Mouse (Mus musculus): ENCODE data around the gene Riox1. TPM values are rescaled to one million over a fixed set of nuclear protein-coding genes. Genes with fewer than 3 reads are reported as not detected.
A peak's percentile ranks its signal among the peaks of the same experiment; 100 is the strongest.
"Not testable (repeated sequence)": the region's sequence is repeated elsewhere in the genome, so short reads cannot be mapped to it uniquely, and the experiment has no call there.

Riox1 gene
- polyA plus RNA-seq, 1 experiment, result 18.7 TPM

- H3K27me3 ChIP-seq (ENCODE audit: control insufficient read depth, insufficient read depth, insufficient read length), result no peaks in the 10 kb centered on the region
- TF ChIP-seq FOSL1 (IDR thresholded peaks at IDR 0.05; ENCODE audit: insufficient read depth, low read length, poor library complexity, severe bottlenecking) (no peak), MAX (IDR thresholded peaks at IDR 0.05) (no peak), USF1 (IDR thresholded peaks at IDR 0.05; ENCODE audit: low read depth) (no peak), MYOG (IDR thresholded peaks at IDR 0.05; ENCODE audit: control insufficient read depth, extremely low read depth, insufficient read length) (no peak), CTCF (IDR thresholded peaks at IDR 0.05; ENCODE audit: control insufficient read depth, insufficient read depth, insufficient read length) (no peak), CEBPB (IDR thresholded peaks at IDR 0.05; ENCODE audit: low read depth) (no peak), MYOD1 (IDR thresholded peaks at IDR 0.05; ENCODE audit: control insufficient read depth, insufficient read length, low read depth) (no peak)
- H3K36me3 ChIP-seq (ENCODE audit: control insufficient read depth, insufficient read depth), result no peaks in the 10 kb centered on the region
- peak within 1 kb of the TSS; percentile 36 for H3K4me3 ChIP-seq (ENCODE audit: insufficient read depth, poor library complexity, severe bottlenecking)
- H3K79me2 ChIP-seq (ENCODE audit: control insufficient read depth, insufficient read depth), result no peaks in the 10 kb centered on the region
- peak within 1 kb of the TSS; percentile 70 for H3ac ChIP-seq (ENCODE audit: control insufficient read depth, insufficient read length, low read depth)
- H3K79me3 ChIP-seq (ENCODE audit: low read depth), result no peaks in the 10 kb centered on the region
Observed at GRCm38 (mm10) chr12:83987583-83988441, 37.4 kb downstream of the Riox1 start, which contains the start of gene Acot2. TSS of gene Acot2 (plus strand) at chr12:83987861.

- no peaks in the 10 kb centered on the region for H3K79me2 ChIP-seq (ENCODE audit: control insufficient read depth, insufficient read depth)
- H3K36me3 ChIP-seq (ENCODE audit: control insufficient read depth, insufficient read depth), result no peaks in the 10 kb centered on the region
- TF ChIP-seq MYOD1 (IDR thresholded peaks at IDR 0.05; ENCODE audit: control insufficient read depth, insufficient read length, low read depth), result no peak
- peak overlapping the region; percentile 36 for H3K4me3 ChIP-seq (ENCODE audit: insufficient read depth, poor library complexity, severe bottlenecking)
- H3ac ChIP-seq (ENCODE audit: control insufficient read depth, insufficient read length, low read depth), result no peak overlapping the region
- H3K79me3 ChIP-seq (ENCODE audit: low read depth), result no peaks in the 10 kb centered on the region
- H3K27me3 ChIP-seq (ENCODE audit: control insufficient read depth, insufficient read depth, insufficient read length), result no peaks in the 10 kb centered on the region
Observed at GRCm38 (mm10) chr12:83988483-83988882, 38.1 kb downstream of the Riox1 start.

- no peaks in the 10 kb centered on the region for H3K79me2 ChIP-seq (ENCODE audit: control insufficient read depth, insufficient read depth)
- no peaks in the 10 kb centered on the region for H3K79me3 ChIP-seq (ENCODE audit: low read depth)
- no peaks in the 10 kb centered on the region for H3K36me3 ChIP-seq (ENCODE audit: control insufficient read depth, insufficient read depth)
- no peak overlapping the region for H3ac ChIP-seq (ENCODE audit: control insufficient read depth, insufficient read length, low read depth)
- H3K4me3 ChIP-seq (ENCODE audit: insufficient read depth, poor library complexity, severe bottlenecking), result no peak overlapping the region
- H3K27me3 ChIP-seq (ENCODE audit: control insufficient read depth, insufficient read depth, insufficient read length), result no peaks in the 10 kb centered on the region
- no peak for TF ChIP-seq CEBPB (IDR thresholded peaks at IDR 0.05; ENCODE audit: low read depth)
- no peak for TF ChIP-seq CTCF (IDR thresholded peaks at IDR 0.05; ENCODE audit: control insufficient read depth, insufficient read depth, insufficient read length)
- no peak for TF ChIP-seq FOSL1 (IDR thresholded peaks at IDR 0.05; ENCODE audit: insufficient read depth, low read length, poor library complexity, severe bottlenecking)
- TF ChIP-seq USF1 (IDR thresholded peaks at IDR 0.05; ENCODE audit: low read depth), result no peak
- no peak for TF ChIP-seq MYOG (IDR thresholded peaks at IDR 0.05; ENCODE audit: control insufficient read depth, extremely low read depth, insufficient read length)
- no peak for TF ChIP-seq MAX (IDR thresholded peaks at IDR 0.05)
- no peak for TF ChIP-seq MYOD1 (IDR thresholded peaks at IDR 0.05; ENCODE audit: control insufficient read depth, insufficient read length, low read depth)
Observed at GRCm38 (mm10) chr12:83989378-83989777, 39.0 kb downstream of the Riox1 start.

- TF ChIP-seq USF1 (IDR thresholded peaks at IDR 0.05; ENCODE audit: low read depth) (no peak), MYOG (IDR thresholded peaks at IDR 0.05; ENCODE audit: control insufficient read depth, extremely low read depth, insufficient read length) (no peak), CTCF (IDR thresholded peaks at IDR 0.05; ENCODE audit: control insufficient read depth, insufficient read depth, insufficient read length) (no peak), CEBPB (IDR thresholded peaks at IDR 0.05; ENCODE audit: low read depth) (no peak), MYOD1 (IDR thresholded peaks at IDR 0.05; ENCODE audit: control insufficient read depth, insufficient read length, low read depth) (no peak), FOSL1 (IDR thresholded peaks at IDR 0.05; ENCODE audit: insufficient read depth, low read length, poor library complexity, severe bottlenecking) (no peak), MAX (IDR thresholded peaks at IDR 0.05) (no peak)
- Histone ChIP-seq H3K36me3 (ENCODE audit: control insufficient read depth, insufficient read depth) (no peaks in the 10 kb centered on the region), H3K4me3 (ENCODE audit: insufficient read depth, poor library complexity, severe bottlenecking) (no peak overlapping the region), H3K27me3 (ENCODE audit: control insufficient read depth, insufficient read depth, insufficient read length) (no peaks in the 10 kb centered on the region), H3ac (ENCODE audit: control insufficient read depth, insufficient read length, low read depth) (no peak overlapping the region), H3K79me2 (ENCODE audit: control insufficient read depth, insufficient read depth) (no peaks in the 10 kb centered on the region), H3K79me3 (ENCODE audit: low read depth) (no peaks in the 10 kb centered on the region)
Observed at GRCm38 (mm10) chr12:83997221-83997620, 46.8 kb downstream of the Riox1 start.

- H3K79me2 ChIP-seq (ENCODE audit: control insufficient read depth, insufficient read depth), result no peaks in the 10 kb centered on the region
- H3K36me3 ChIP-seq (ENCODE audit: control insufficient read depth, insufficient read depth), result no peaks in the 10 kb centered on the region
- H3K4me3 ChIP-seq (ENCODE audit: insufficient read depth, poor library complexity, severe bottlenecking), result no peak overlapping the region
- no peaks in the 10 kb centered on the region for H3K27me3 ChIP-seq (ENCODE audit: control insufficient read depth, insufficient read depth, insufficient read length)
- TF ChIP-seq MAX (IDR thresholded peaks at IDR 0.05) (no peak), MYOD1 (IDR thresholded peaks at IDR 0.05; ENCODE audit: control insufficient read depth, insufficient read length, low read depth) (no peak), FOSL1 (IDR thresholded peaks at IDR 0.05; ENCODE audit: insufficient read depth, low read length, poor library complexity, severe bottlenecking) (no peak), CEBPB (IDR thresholded peaks at IDR 0.05; ENCODE audit: low read depth) (no peak)
- H3ac ChIP-seq (ENCODE audit: control insufficient read depth, insufficient read length, low read depth), result no peak overlapping the region
- H3K79me3 ChIP-seq (ENCODE audit: low read depth), result no peaks in the 10 kb centered on the region
Observed at GRCm38 (mm10) chr12:83998341-83999107, 48.1 kb downstream of the Riox1 start.

- not testable (repeated sequence) for H3K36me3 ChIP-seq (ENCODE audit: control insufficient read depth, insufficient read depth); H3K79me3 ChIP-seq (ENCODE audit: low read depth); H3ac ChIP-seq (ENCODE audit: control insufficient read depth, insufficient read length, low read depth); H3K4me3 ChIP-seq (ENCODE audit: insufficient read depth, poor library complexity, severe bottlenecking); H3K27me3 ChIP-seq (ENCODE audit: control insufficient read depth, insufficient read depth, insufficient read length); H3K79me2 ChIP-seq (ENCODE audit: control insufficient read depth, insufficient read depth)
Observed at GRCm38 (mm10) chr12:83999237-83999636, 48.8 kb downstream of the Riox1 start.
